Mouse (Mus musculus) liver, embryonic 14.5 days (tissue): Measurements from ENCODE around the gene Hist1h2bm.

Experiments used
- CTCF ChIP-seq: IDR thresholded peaks from 2 replicates; pipeline ENCODE4 v1.5.1; 2016; ENCODE audit warnings: antibody characterized with exemption, low read depth, control low read depth
- EP300 ChIP-seq: IDR thresholded peaks from 2 replicates; pipeline ENCODE4 v1.6.1; 2016; ENCODE audit warnings: antibody characterized with exemption, low read depth

GRCm38 (mm10) chr13:21706669-21707068, 15.2 kb upstream of the Hist1h2bm start:
- TF ChIP-seq EP300 (no peak), CTCF (no peak)
